Mouse (Mus musculus) stomach, embryonic 16.5 days (tissue): Measurements from ENCODE around the gene Ifi209. TPM values are rescaled to one million over a fixed set of nuclear protein-coding genes. Genes with fewer than 3 reads are reported as not detected.
"Not testable (repeated sequence)": the region's sequence is repeated elsewhere in the genome, so short reads cannot be mapped to it uniquely, and the experiment has no call there.

Experiments used
- ATAC-seq: fragments of 200-750 bp; cut with Nextera tagmentation; 2 replicates; pipeline ENCODE4 v1.8.0; 2017; ENCODE audit warnings: moderate number of reproducible peaks, moderate TSS enrichment; ENCODE audit not compliant: insufficient read depth, low FRiP score
- H3K27ac ChIP-seq: fragments of 300-500 bp; sonication (generic); 2 replicates; pipeline ENCODE4 v1.5.1; 2014; ENCODE audit warnings: low read length
- H3K27me3 ChIP-seq: fragments of 300-500 bp; sonication (generic); 2 replicates; pipeline ENCODE4 v1.6.1; 2014; ENCODE audit warnings: low read length, control low read depth, mixed read lengths; ENCODE audit not compliant: control insufficient read depth, insufficient read depth
- H3K36me3 ChIP-seq: fragments of 300-500 bp; sonication (generic); 2 replicates; pipeline ENCODE4 v1.6.1; 2014; ENCODE audit warnings: low read length; ENCODE audit not compliant: control insufficient read depth, insufficient read depth
- H3K4me1 ChIP-seq: fragments of 300-500 bp; sonication (generic); 2 replicates; pipeline ENCODE4 v1.6.1; 2014; ENCODE audit warnings: low read length, control low read depth, mixed read lengths; ENCODE audit not compliant: control insufficient read depth, insufficient read depth
- H3K4me2 ChIP-seq: fragments of 300-500 bp; sonication (generic); 2 replicates; pipeline ENCODE4 v1.6.1; 2014; ENCODE audit warnings: low read depth, low read length, mixed read lengths
- H3K4me3 ChIP-seq: fragments of 300-500 bp; sonication (generic); replicated peaks from 2 replicates; pipeline ENCODE4 v1.5.1; 2014; ENCODE audit warnings: mild to moderate bottlenecking, low read length
- H3K9ac ChIP-seq: fragments of 300-500 bp; sonication (generic); 2 replicates; pipeline ENCODE4 v1.6.1; 2014; ENCODE audit warnings: low read length
- H3K9me3 ChIP-seq: fragments of 300-500 bp; sonication (generic); replicated peaks from 2 replicates; pipeline ENCODE4 v1.6.1; 2016; ENCODE audit warnings: low read length, control low read depth; ENCODE audit not compliant: control insufficient read depth
- WGBS: fragments of 180-500 bp; shearing (Covaris S2); extraction: QIAGEN DNeasy Blood & Tissue Kit; methylation state at CpG from one replicate; pipeline ENCODE4 v1.1.7; 2014; 5-methylcytosine and 5-hydroxymethylcytosine counted together
- microRNA-seq: library from miRNA; unstranded; fragments of <30 nt; microRNA quantifications from one replicate; pipeline ENCODE4, GENCODE M21; 2016
- polyA plus RNA-seq: library from polyadenylated mRNA; unstranded; fragments of >200 nt; fragmentation: Nextera tagmentation; extraction: Ambion mirVana; gene quantifications from 2 replicates; pipeline ENCODE4 v1.2.1, GENCODE M21; 2015

Gene Ifi209
- polyA plus RNA-seq, 1 experiment from 2014 or later: 0.80 TPM

- 77% methylated on average over 4 of the region's 4 CpGs for WGBS
Measured at GRCm38 (mm10) chr1:173657973-173658372, 27.3 kb downstream of the Ifi209 start.

GRCm38 (mm10) chr1:173673458-173674097, 42.9 kb downstream of the Ifi209 start, which contains the start of gene Ifi208:
Gene Ifi208 (plus strand): TSS chr1:173673675.
- not testable (repeated sequence) for H3K4me2 ChIP-seq, H3K9me3 ChIP-seq, H3K4me1 ChIP-seq, H3K27ac ChIP-seq, H3K27me3 ChIP-seq, H3K36me3 ChIP-seq, ATAC-seq, H3K4me3 ChIP-seq, H3K9ac ChIP-seq
- 27% methylated on average over 3 of the region's 3 CpGs for WGBS

More at GRCm38 (mm10) chr1:173657973-173658372, 27.3 kb downstream of the Ifi209 start:
- Histone ChIP-seq H3K36me3 (no peaks in the 10 kb centered on the region), H3K4me2 (no peak overlapping the region), H3K27ac (no peak overlapping the region), H3K4me3 (no peak overlapping the region), H3K27me3 (no peaks in the 10 kb centered on the region), H3K9ac (no peak overlapping the region), H3K4me1 (no peaks in the 10 kb centered on the region), H3K9me3 (no peaks in the 10 kb centered on the region)
- ATAC-seq: no peak

GRCm38 (mm10) chr1:173678605-173679004, 47.9 kb downstream of the Ifi209 start:
- not testable (repeated sequence) for H3K27me3 ChIP-seq, H3K4me3 ChIP-seq, ATAC-seq, H3K9me3 ChIP-seq, H3K9ac ChIP-seq, H3K27ac ChIP-seq, H3K4me1 ChIP-seq, H3K4me2 ChIP-seq, H3K36me3 ChIP-seq
- 88% methylated on average over 1 of the region's 1 CpGs for WGBS

GRCm38 (mm10) chr1:173694270-173694669, 63.6 kb downstream of the Ifi209 start:
- no peaks in the 10 kb centered on the region for H3K36me3 ChIP-seq
- no peak overlapping the region for H3K27ac ChIP-seq
- H3K9ac ChIP-seq: no peak overlapping the region
- H3K27me3 ChIP-seq: no peaks in the 10 kb centered on the region
- H3K4me1 ChIP-seq: no peaks in the 10 kb centered on the region
- no peak for ATAC-seq
- no peak overlapping the region for H3K4me2 ChIP-seq
- WGBS: 84% methylated on average over 1 of the region's 1 CpGs
- no peaks in the 10 kb centered on the region for H3K9me3 ChIP-seq
- H3K4me3 ChIP-seq: no peak overlapping the region

Small RNA genes lying within 50 kb of the gene (microRNA-seq; reads per million reads assigned to microRNA genes)
- not detected for gene Gm44339

Other genes starting within 250 kb of the Ifi209 start
- gene Ifi206, start 139.9 kb upstream of the Ifi209 start, polyA plus RNA-seq: 0.08 and 0.27 TPM in 2 replicates
- not detected in 2 replicates for gene Ifi214, start 95.0 kb upstream of the Ifi209 start, polyA plus RNA-seq
- 0.36 TPM in 1 of 2 replicates, not detected in the other for gene Ifi213, start 31.6 kb upstream of the Ifi209 start, polyA plus RNA-seq
- gene Ifi208, start 42.8 kb downstream of the Ifi209 start, polyA plus RNA-seq: 0.14 TPM in 2 replicates
- gene Ifi207, start 110.8 kb downstream of the Ifi209 start, polyA plus RNA-seq: 1.1 and 1.4 TPM in 2 replicates
- gene Ifi204, start 136.0 kb downstream of the Ifi209 start, polyA plus RNA-seq: 4.7 and 4.8 TPM in 2 replicates